ENCODE assay signal across 12 mouse cellular contexts in genomic region chr5:102063013-102063752, GRCm38 (mm10). TPM values are rescaled to one million over a fixed set of nuclear protein-coding genes. Genes with fewer than 3 reads are reported as not detected.
DNase-seq lines count a peak whose midpoint lies in the region; ATAC-seq and TF ChIP-seq lines count a peak whose summit lies in the region.
"Had no signal": no experiment of that assay in that cellular context is flagged by ENCODE, and none has a peak within 500 bp of the region (broad histone marks: within the 10 kb centered on the region; RNA-seq: fewer than 3 reads in every experiment).

No protein-coding gene starts in this region.

- intact Hi-C loops in heart, postnatal 14 days (cut with DNase I): no loop called here

- no peak overlapping the region for H3K4me3 ChIP-seq in heart, embryonic 12.5 days
- no peak overlapping the region for H3K4me3 ChIP-seq in liver, embryonic 13.5 days (replicated peaks)
- H3K4me3 ChIP-seq in intestine, postnatal 0 days (ENCODE audit: low read depth, low read length): no peak overlapping the region

- peaks cover 7% of the 10 kb centered on the region; the same call in 1 of the 2 replicates for H3K36me3 ChIP-seq in heart, embryonic 12.5 days
- peaks cover 3% of the 10 kb centered on the region; the same call in 1 of the 2 replicates for H3K36me3 ChIP-seq in liver, embryonic 13.5 days
- H3K36me3 ChIP-seq in intestine, postnatal 0 days (ENCODE audit: control insufficient read depth, insufficient read depth): no peaks in the 10 kb centered on the region

- no peaks in the 10 kb centered on the region for H3K9me3 ChIP-seq in heart, embryonic 12.5 days (replicated peaks)
- no peaks in the 10 kb centered on the region for H3K9me3 ChIP-seq in liver, embryonic 13.5 days (replicated peaks)
- no peaks in the 10 kb centered on the region for H3K9me3 ChIP-seq in intestine, postnatal 0 days (ENCODE audit: control insufficient read depth)

- no peak for ATAC-seq in heart, embryonic 12.5 days (ENCODE audit: insufficient number of reproducible peaks, low FRiP score)
- ATAC-seq in liver, embryonic 13.5 days (ENCODE audit: low read depth): peak; percentile 40; the same call in 1 of the 2 replicates
- no peak for ATAC-seq in intestine, postnatal 0 days

- no peaks in the 10 kb centered on the region for H3K27me3 ChIP-seq in heart, embryonic 12.5 days (replicated peaks)
- no peaks in the 10 kb centered on the region for H3K27me3 ChIP-seq in liver, embryonic 13.5 days
- H3K27me3 ChIP-seq in intestine, postnatal 0 days (replicated peaks; ENCODE audit: control insufficient read depth, insufficient read depth, low read length): no peaks in the 10 kb centered on the region

- no peak for DNase-seq in heart, postnatal 14 days
- DNase-seq in kidney, postnatal 36 days: peak; percentile 24 to 44
- no peak for DNase-seq in kidney, postnatal 25 days
- DNase-seq in embryo, embryonic 9.5 days (ENCODE audit: extremely low spot score): peak; percentile 31
- DNase-seq in liver, embryonic 13.5 days: no peak
- no peak for DNase-seq in lung, postnatal 14 days
- DNase-seq: adrenal gland, postnatal 10 days; gastrocnemius, postnatal 25 days; layer of hippocampus, adult 9-11 months; lung, postnatal 10 days had no signal

- 0 out of 2 replicates have a peak overlapping the region, but pooled peaks have one; percentile 34 for H3K27ac ChIP-seq in heart, embryonic 12.5 days (ENCODE audit: poor library complexity, severe bottlenecking)
- H3K27ac ChIP-seq in liver, embryonic 13.5 days: no peak overlapping the region
- no peak overlapping the region for H3K27ac ChIP-seq in intestine, postnatal 0 days (ENCODE audit: low read depth, low read length)

- H3K4me2 ChIP-seq in heart, embryonic 12.5 days: no peak overlapping the region
- H3K4me2 ChIP-seq in liver, embryonic 13.5 days: no peak overlapping the region
- H3K4me2 ChIP-seq in intestine, postnatal 0 days (replicated peaks; ENCODE audit: low read depth): no peak overlapping the region

- TF ChIP-seq CTCF in intestine, postnatal 0 days (IDR thresholded peaks at IDR 0.05; ENCODE audit: low read depth): no peak

- peaks cover 46% of the 10 kb centered on the region for H3K4me1 ChIP-seq in heart, embryonic 12.5 days (replicated peaks)
- peaks cover 53% of the 10 kb centered on the region for H3K4me1 ChIP-seq in liver, embryonic 13.5 days (replicated peaks)
- H3K4me1 ChIP-seq in intestine, postnatal 0 days (replicated peaks; ENCODE audit: control insufficient read depth, insufficient read depth, low read length): no peaks in the 10 kb centered on the region; the same call in 1 of the 2 replicates

- no peak overlapping the region; the same call in 1 of the 2 replicates for H3K9ac ChIP-seq in heart, embryonic 12.5 days
- H3K9ac ChIP-seq in liver, embryonic 13.5 days: no peak overlapping the region
- no peak overlapping the region for H3K9ac ChIP-seq in intestine, postnatal 0 days (ENCODE audit: low read depth, low read length)

- 63% methylated on average over 18 of the region's 18 CpGs for WGBS in heart, embryonic 12.5 days
- WGBS in liver, embryonic 13.5 days (ENCODE audit: insufficient replicate concordance): 66% methylated on average over 18 of the region's 18 CpGs
- 62% methylated on average over 18 of the region's 18 CpGs for WGBS in intestine, postnatal 0 days

RNA-seq across cellular contexts. Expression of gene Wdfy3, which starts 6.5 kb away (rescaled TPM):
- 15.7 and 17.4 TPM in 2 replicates for polyA plus RNA-seq in heart, embryonic 12.5 days (2016; fragmentation: Nextera tagmentation; extraction: Ambion mirVana)
- 10 to 100 TPM; 39.4 TPM for total RNA-seq in heart, postnatal 14 days (2021)
- polyA plus RNA-seq in liver, embryonic 13.5 days (2015; fragmentation: Nextera tagmentation; extraction: Ambion mirVana): 3.3 and 3.7 TPM in 2 replicates
- 7.0 and 7.8 TPM in 2 replicates for polyA plus RNA-seq in intestine, postnatal 0 days (2015; fragmentation: Nextera tagmentation; extraction: Ambion mirVana)

Comparison
In these comparisons a context has a peak if more than half of its experiments do, and no peak if none do; other contexts are left out.
1. DNase-seq: peak in kidney, postnatal 36 days (2 of 2) and embryo, embryonic 9.5 days (single experiment); none in heart, postnatal 14 days (0 of 2), kidney, postnatal 25 days (0 of 2), liver, embryonic 13.5 days (single experiment) and lung, postnatal 14 days (single experiment).